Mouse (Mus musculus) kidney, adult 8-10 months (tissue): ENCODE data around the gene Epas1.

ENCODE experiments used
- DNase-seq, 2 experiments: peaks; one replicate each; pipeline ENCODE4 v3.0.0; 2022

The Epas1 gene

DNA sequence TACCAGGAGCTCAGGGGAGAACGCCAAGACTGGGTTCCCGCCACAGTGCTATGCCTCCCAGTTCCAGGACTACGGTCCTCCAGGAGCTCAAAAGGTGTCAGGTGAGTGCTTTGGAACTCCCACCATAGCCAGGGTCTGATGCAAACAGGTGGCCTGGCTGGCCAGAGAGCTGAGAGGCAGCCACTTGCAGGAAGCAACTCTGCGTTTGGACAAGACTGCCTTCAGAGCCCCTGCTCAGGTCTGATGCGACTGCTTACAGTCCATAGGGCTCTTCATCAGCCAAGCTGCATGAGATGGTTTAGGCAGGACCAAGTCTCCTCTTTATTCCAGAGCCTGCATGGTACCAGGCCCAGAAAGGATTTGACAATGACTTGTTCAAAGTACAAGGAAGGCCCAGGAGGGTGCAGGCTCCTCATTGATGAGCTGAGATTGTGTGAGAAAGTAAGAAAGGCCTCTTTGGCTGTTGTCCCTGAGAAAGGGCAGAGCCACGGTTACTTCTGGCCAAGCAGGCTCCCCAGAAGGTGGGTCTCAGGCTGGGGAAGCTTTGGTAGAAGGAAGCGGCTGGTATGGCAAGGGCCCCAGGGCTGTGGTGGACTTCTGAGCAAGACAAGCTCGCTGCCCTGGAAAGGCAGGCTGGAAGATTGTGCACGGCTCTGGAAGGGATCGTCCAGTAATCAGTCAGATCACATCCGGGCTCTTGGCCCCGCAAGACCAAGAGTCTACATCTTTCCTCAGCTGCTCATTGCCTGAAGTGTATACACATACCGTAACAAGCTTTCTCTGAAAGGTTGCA lies 76.1 kb downstream of the Epas1 start:
- no peak for DNase-seq

- no peak for DNase-seq
Measured at GRCm38 (mm10) chr17:86830893-86831292, 77.4 kb downstream of the Epas1 start.

DNA sequence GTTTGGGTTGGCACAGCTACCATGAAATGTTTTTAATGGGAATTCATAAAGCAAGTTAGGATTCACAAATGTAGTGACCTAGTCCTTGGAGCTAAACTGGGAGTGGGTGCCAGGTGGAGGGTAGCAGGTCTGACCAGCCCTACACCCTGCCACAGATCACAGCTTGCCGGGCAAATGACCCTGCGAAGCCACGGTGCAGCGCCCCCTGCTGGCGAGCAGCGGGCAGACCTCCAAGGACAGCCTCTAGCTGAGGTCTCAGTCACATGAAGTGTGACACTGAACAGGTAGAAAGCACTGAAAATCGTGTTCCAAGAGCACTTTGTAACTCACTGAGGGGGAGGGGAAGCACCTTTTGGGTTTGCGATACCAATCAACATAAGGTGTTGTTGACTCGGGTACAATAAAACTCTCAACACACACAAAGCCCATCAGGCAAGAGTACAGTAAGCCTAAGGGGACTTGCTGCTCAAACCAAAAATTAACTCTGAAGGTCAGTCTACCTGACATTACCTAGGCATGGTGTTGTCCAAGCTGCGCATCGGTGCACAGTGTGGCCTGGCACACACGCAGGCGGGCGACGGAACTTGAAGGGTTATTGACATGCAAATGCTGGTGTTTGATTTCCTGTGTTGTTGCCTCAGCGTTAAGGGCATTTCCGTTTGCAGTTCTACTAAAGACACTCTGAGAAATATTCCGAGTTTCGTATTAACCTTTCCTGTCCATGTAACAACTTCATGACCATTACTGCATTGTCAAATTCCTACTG lies 79.2 kb downstream of the Epas1 start:
- peak; percentile 20 to 31 for DNase-seq

- DNase-seq, result no peak
Measured at GRCm38 (mm10) chr17:86833945-86834344, 80.4 kb downstream of the Epas1 start.

GRCm38 (mm10) chr17:86839308-86839707 lies 85.8 kb downstream of the Epas1 start:
- DNase-seq, result no peak

DNA sequence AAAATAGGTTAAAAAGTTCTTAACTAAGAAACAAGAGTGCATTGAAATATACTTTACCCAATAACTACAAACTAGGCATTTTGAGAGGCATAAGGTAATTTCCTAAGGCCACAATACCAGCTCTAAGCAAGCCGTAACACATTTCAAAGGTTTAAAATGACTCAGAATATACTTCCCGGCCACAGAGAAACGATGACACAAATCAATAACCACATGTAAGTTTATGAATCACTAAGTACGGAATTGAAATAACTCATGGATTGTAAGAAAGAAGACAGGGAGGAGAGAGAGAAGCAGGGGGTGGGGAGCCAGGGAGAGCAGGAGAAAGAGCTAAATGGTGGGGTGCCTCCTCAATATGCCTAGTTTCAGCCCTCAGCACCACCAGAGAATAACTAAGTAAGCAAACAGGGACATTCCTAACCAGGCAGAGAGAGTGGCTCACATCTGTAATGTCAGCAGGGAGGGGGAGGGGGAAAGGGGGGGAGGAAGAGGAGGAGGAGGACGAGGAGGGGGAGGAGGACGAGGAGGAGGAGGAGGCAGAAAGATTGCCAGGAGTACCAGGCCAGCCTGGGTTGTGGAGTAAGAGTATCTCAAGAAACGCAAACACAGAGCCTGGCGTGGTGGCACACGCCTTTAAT lies 97.3 kb downstream of the Epas1 start:
- no peak for DNase-seq

GRCm38 (mm10) chr17:86851782-86852181 lies 98.3 kb downstream of the Epas1 start:
- DNase-seq, result no peak

DNA sequence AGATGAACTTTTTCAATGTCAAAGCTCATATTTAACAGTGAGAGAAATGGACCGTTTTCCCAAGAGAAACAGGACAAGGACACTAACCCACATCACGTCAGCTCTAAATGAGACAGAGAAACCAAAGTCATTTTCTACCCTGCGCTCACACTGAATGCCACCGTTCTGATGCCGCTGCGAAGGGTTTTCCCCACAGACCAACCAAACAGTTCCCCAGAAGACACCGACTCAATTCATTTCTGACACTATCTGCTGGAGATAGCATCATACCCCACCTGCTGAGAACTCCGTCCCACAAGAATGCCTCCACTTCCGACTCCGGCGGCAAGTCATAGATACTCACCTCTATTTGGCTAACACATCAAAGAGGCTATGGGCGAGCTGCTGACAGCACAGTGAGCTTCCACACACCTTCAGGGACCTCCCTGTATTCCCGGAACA lies 99.1 kb downstream of the Epas1 start:
- no peak for DNase-seq

GRCm38 (mm10) chr17:86870586-86870985 lies 117.1 kb downstream of the Epas1 start:
- no peak for DNase-seq

GRCm38 (mm10) chr17:86872643-86873042 lies 119.1 kb downstream of the Epas1 start:
- DNase-seq, result no peak

DNA sequence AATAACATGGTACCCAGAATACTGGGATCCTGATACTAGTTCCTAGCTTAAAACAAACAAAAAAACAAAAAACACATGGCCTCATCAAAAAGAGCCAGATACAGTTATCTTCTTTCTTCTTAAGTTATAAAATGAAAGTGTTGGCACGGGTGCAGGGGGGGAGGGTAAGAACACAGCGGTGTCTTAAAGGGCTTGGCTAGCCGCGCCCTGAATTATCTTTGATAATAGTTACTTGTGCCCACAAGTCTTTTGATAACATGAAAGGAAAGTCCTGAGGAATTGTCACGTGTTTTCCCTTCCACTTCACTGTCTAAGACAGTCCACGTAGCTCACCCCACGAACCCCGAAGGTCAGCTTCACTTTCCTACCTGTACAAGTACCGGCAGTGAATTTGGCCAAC lies 123.4 kb downstream of the Epas1 start:
- no peak for DNase-seq

GRCm38 (mm10) chr17:86877747-86878146 lies 124.2 kb downstream of the Epas1 start:
- no peak for DNase-seq

- DNase-seq, result no peak
Measured at GRCm38 (mm10) chr17:86880056-86880455, 126.6 kb downstream of the Epas1 start.

DNA sequence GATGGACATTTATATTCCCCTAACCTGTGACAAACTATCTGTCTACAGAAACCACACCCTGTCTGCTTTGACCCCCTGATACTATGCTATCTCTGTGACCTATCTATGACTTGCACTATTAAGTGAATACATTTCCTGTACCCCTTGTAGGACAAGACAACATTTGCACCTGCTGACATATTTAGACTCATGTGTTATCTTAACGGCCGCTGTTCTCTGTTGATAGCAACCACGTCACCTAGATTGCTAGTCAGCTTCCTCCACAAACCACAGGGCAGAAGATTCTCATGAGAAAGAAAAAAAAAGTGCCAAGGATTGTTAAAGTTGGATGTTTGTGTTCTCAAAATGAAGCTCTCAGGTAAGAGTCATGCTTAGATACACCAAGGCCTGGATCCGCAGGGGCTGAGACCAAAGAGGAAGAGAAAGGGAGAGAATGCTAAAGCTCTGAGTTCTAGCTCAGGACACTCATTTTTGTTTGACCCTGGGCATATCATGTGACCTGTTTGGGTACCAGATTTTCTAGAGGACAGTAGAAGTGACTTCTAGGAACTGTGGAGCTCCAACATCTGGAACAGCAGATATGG lies 127.1 kb downstream of the Epas1 start:
- no peak for DNase-seq
